Mouse (Mus musculus): ENCODE data around the gene Vhl.
"Not testable (repeated sequence)": the region's sequence is repeated elsewhere in the genome, so short reads cannot be mapped to it uniquely, and the experiment has no call there.

The Vhl gene

DNA sequence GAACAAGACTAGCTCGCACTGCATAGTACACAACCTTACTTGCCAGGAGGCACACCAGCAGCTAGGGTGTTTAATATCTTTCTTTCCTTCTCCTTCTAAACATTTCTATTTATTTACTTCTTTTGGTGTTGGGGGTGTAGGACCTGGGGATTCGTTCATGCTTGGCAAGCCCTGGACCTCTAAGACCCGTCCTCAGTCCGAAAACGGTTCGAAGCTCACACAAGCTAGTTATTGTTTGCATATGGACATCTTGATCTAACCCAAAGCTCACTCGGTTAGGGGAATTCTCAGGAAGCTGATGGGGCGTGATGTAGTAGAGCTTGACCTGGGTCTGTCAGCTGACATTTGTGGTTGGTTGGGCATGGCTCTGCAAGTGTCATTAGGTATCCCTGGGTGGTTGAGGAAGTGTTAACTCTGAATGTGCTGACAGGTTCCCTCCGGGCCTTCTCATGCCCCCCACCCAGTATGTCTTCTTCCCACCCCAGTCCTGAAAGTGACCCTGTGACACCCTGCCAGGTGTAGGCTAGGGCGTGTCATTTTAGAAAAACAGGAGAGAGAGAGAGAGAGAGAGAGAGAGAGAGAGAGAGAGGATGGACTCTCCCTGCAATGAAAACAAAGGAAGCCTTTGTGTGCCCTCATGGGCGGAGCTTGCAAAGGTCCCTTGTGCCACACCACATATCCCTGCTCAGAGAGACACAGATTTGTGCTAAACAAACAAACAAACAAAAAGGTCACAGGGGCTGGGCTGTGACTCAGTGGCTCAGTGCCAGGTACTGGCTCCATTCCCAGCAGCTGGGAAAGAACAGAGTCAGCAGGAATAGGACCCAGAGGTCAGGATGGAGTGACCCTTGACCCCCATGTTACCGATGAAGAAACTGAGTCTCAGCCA is 37.8 kb downstream of the Vhl start:
- DNase-seq (ENCODE audit: low spot score): peak; percentile 31

DNA sequence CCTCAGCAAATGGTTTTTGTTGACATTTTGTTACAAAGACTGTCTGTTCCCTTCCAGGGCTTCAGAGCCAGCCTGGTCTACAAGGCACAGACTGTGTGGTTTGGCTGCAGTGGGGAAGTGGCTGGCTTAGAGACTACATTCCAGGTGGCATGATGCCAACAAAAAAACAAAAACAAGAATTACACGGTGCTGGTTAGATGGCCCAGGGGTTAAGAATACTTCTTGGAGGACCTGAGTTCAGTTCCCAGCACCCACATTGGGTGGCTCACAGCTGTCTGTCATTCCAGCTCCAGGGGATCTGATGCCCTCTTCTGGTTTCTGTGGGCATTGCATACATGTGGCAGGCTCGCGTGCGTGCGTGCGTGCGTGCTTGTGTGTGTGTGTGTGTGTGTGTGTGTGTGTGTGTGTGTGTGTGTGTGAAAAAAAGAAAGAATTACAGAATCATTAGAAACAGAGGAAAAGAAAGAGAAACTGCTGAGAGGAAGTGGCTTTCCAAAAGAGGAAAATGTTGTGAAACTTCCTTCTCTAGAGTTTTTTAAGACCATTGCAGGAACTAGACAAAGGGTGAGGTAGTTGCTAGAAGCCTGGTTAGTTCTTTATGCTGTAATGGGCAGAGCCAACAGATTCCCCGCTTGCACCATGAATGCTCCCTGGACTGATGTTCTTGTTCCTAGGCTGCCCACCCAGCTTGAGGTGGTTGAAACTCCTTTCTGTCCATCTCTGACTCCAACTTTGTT is 39.4 kb downstream of the Vhl start:
- DNase-seq (ENCODE audit: low spot score): no peak

DNA sequence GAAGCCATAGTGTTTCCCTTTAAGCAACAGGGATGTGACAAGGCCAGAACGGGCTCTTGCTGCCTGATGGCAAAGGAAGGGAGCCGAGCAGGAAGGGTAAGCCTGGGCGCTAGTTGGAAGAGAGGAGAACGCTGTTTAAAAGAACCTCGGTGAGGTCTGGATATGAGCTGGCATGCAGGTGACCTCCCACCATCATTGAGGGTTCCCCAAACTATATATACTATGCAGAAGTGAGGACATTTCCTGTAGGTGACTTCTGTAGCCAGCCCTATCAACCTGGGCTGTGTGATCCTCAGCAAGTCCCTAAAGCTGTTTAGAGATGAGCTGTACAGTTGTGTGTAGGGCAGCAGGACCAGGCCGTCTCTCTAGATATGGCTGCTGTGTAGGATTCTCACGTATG is 40.5 kb downstream of the Vhl start:
- no peak for DNase-seq (ENCODE audit: low spot score)

DNA sequence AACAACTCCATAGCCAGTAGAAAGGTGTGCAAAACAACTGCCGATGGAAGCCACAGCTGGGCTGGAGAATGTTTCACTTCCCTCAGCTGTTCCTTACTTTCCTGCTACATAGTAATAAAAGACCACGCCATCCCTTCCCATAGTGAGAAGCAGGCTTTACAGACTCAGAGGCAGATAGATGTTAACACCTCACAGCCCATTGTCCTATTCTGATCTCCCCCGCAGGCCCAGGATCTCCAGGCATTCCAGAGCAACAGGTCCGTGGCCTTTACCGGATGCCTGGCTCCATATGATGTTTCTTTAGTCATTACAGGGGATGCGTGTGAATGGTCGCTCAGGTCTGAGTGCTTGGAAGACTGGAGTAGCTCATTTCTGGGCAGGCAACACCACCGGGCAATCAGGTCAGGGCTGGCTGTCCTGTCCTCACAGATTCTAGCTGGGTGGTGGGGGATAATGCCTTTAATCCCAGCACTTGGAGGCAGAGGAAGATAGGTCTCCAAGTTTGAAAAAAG is 43.9 kb downstream of the Vhl start:
- DNase-seq (ENCODE audit: low spot score): no peak

DNA sequence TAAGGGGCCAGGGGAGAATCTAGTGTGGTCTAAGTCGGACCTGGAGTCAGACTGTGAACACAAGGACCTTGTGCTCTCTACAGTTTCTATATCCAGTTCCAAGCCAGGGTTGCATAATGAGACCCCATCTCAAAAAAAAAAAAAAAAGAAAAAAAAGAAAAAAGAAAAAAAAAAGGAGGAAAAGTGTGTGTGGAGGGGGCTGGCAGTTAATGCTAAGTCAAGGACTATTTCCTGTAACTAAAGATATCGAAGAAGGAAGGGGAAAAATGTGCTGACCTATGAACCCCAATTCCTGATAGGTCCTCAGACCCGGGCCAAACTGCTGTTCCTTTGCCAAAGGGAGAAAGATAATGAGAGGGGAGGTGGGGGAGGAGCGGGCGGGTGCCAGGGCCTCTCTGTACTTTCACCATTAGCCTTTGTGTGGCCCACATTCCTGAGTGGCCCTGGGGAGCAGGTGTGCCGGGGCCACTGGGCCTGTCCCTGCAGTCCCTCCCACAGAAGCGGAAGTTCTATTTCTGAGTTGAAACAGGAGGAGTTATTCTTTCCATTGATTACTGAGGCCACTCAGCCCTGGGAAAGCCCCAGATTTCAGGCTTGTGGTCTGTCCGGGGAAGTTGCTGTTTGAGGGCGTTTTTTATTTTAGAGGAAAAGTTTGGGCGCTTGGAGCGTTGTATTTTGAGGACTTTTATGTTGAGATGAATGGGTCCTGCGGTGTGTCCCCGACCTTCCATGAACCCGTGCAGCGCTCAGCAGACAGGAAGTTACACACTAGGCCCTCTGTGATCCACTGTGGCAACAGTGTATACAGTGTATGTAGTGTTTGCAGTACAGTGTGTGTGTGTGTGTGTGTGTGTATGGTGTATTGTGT is 44.8 kb downstream of the Vhl start:
- no peak for DNase-seq (ENCODE audit: low spot score)

DNA sequence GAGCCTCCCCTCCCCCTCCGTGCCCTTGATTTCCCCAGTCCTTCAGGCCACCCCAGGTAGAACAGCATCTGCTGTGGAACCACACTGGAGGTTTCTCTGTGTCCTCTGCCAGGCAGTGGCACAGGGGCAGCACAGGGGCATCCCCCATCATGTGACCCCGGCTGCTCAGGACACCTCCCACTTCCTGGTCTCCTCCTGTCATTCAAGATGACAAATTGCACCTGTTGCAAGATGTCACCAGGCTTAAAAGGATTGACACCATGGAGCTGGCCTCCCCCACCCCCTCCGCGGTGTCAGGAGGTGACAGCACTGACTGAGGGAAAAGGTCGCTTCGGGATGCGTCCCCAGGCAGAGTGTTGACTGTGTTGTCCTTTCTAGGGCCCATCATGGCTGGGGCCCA is 46.1 kb downstream of the Vhl start:
- no peak for DNase-seq (ENCODE audit: low spot score)

DNA sequence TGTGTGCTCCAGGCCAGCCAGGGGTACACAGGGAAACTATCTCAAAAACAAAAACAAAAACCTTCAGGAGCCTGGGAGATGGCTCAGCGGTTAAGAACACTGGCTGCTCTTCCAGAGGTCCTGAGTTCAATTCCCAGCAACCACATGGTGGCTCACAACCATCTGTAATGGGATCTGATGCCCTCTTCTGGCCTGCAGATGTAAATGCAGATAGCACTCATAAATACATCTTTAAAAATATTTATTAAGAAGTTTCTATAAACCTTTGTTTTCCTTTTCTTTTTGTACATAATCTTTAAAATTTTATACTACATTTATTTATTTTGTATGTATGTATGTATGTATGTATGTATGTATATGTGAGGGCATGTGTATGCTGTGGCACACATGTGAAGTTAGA is 48.3 kb downstream of the Vhl start:
- DNase-seq (ENCODE audit: low spot score): not testable (repeated sequence)

DNA sequence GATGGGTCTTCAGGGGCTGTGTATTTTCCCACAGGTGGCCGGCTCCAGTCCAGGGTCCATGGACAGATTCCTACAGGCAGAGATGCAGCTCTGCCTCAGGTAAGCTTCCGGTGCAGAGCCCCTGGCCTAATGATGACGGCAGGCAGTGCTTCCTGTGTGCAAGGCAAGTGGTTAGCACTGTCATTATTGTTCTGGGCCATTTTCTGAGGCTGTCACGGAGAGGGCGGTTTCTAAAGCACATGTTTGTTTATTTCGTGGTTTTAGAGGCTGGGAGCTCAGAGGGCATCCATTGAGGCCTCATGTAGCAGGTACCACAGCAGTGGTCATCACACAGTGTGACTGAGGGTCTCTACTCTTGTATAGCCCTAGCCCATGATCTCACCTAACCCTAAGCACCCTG is 49.2 kb downstream of the Vhl start:
- no peak for DNase-seq (ENCODE audit: low spot score)

DNA sequence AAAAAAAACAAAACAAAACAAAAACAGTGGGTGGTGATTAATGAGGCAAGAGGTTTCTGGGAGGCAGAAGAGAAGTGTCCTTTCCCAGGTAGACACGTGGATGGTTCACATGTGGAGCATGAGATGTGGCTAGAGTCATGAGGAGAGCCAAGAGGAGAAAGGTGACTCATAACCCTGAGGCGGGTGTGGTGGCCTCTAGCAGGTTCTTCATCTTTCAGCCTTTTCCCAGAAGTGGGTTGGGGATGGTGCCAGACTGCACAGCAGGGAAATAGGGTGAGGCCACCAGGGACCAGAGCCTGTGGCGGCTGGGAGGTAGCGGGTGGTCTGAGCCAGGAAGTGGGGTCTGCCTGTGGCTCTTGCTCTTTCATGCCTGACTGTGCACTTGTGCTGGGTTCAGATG is 51.5 kb downstream of the Vhl start:
- DNase-seq (ENCODE audit: low spot score): no peak

DNA sequence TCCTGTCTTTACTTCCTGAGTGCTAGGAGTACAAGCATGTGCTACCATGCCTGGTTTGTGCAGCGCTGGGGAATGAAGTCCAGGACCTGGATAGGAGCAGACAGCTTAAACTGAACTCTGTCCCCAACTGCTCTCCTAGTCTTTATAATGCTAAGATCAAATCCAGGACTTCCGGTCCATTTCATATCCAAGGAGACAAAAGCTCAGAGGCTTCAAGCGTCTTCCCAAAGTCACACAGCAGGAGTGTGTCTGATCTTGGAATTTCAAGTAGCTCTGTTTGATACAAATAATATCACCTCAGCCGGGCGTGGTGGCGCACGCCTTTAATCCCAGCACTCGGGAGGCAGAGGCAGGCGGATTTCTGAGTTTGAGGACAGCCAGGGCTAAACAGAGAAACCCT is 52.2 kb downstream of the Vhl start:
- DNase-seq (ENCODE audit: low spot score): no peak

DNA sequence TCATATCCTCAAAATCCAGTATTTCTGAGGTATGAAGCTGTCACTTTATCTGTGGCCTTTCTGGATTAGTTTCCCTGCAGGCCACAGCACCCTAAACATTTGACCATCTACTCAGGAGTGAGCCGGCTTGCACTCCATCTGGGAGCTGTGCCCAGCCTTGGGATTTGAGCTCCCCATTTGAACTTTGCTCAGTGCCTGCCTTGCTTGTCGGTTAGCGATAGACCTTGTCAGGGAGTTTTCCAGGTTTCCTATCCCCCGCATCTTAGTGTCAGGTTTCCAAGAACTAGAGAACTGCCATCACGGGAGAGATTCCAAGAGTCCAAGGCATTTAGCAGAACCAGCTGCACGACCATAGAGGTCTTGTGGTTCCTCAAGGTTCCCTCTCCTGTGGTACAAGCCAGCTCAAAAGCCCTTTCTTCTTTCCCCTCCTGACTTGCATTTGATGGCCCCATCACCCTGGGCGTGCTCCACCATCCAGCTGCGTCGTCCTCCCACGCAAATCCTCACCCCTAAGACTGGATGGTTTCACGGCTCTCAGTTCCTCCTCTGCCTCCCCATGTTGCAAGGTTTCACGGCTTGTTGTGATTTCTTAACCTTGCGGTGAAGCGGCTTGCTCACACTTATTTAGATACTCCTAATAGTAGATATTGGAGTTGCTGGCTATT is 53.4 kb downstream of the Vhl start:
- DNase-seq (ENCODE audit: low spot score): no peak

DNA sequence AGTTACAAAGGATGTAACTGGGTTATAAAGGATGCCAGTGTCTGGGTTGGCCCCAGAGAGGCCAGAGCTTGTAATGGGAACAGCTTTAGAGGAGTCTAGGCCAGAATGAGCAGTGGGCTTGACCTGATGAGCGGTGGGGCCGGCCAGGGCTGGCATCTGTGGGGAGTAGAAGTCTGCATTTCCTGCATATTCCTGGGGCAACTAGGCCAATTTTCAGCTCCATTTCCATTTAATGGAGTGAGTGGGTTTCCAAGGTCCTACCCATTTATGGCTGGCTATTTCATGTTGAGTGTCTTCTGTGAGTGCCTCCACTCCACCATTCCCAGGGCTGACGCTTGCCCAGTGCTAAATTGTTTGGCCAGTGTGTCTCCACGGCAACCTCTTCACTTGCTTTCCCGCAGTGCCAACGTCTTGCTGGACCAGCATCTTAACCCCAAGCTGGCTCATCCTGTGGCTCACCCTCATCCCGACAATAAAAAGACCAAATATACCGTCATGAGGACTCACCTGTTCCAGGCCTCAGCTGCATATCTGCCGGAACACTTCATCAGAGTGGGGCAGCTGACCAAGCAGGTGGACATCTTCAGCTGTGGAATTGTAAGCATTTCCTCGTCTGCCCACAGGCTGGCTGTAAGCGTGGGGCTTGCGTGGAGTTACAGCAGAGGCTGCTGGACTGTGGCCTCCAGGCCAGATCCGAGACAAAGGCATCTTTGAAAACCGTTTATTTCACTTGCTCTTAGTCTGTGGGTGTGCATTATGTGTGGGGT is 54.7 kb downstream of the Vhl start:
- no peak for DNase-seq (ENCODE audit: low spot score)

DNA sequence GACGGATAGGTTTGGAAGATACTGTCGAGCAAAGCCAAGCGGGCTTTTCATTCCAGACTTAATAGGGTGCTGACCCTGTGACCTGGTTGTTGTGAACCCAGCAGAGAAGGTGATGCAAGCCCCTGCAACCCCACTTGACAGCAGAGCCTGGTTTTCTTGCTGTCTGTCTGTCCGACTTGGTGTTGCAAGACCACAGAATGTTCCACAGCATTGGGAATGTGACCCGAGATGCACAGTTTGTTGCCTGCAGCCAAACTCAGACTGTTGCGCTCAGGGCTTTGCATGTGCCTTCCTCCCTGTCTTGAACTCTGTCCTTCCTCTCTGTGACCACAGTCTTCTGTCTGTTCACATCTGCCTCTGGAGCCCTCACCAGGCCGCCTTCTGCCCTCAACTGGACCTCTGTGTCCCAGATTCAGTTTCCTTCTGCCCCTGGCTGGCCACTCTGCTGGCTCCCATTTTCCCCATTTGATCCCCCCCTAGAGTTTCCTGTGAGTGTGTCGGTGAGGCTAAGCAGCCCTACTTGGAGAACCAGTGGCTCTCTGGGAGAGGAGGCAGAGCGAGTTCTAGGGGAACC is 56.3 kb downstream of the Vhl start:
- no peak for DNase-seq (ENCODE audit: low spot score)

Measured in MN1 (cell line).